Mouse (Mus musculus): ENCODE results near the gene Evi2. TPM values are rescaled to one million over a fixed set of nuclear protein-coding genes. Genes with fewer than 3 reads are reported as not detected.
A peak's percentile ranks its signal among the peaks of the same experiment; 100 is the strongest.

Gene Evi2
- polyA plus RNA-seq, 1 experiment from 2014 or later, result 1.2 TPM

DNA sequence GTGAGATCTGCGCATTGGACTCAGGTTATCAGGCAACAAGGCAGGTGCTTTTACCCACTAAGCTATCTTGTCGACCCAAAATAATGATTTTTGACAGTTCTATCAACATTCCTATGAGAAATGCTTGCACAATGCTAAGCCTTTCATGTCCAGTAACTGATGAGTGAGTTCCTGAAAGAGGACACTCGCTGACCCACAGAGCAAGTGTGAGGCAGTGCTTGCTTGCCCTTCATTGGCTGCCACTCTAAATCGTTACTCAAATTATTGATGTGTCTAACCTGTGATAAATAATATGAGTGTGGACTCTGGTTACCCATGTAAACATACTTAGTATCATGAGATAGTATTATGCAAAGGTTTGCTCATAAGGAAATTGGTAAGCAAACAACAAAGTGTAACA, 30.1 kb upstream of the Evi2 start:
- H3K27me3 ChIP-seq (replicated peaks; ENCODE audit: control insufficient read depth, insufficient read depth, low read length), result no peaks in the 10 kb centered on the region

DNA sequence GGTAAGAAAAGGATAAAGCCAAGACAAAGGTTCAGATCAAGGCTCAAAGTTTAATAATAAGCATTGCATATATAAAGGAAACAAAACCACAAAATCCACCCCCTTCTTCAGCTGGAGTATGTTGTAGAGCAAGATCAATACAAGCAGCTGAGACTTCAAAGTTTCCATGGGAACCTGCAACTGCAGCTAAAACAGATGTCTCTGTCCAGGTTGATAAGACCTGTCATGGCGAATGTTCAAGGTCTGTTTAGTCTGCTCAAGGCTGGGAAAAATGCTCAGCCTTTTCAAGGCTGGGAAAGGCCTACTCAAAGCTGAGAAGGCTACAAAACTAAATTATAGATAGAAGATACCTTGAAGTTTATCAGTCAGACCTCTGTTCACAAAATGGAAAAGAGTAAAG, 22.2 kb upstream of the Evi2 start:
- DNase-seq (ENCODE audit: low spot score), result no peak
- no peaks in the 10 kb centered on the region for H3K9me3 ChIP-seq (ENCODE audit: control insufficient read depth, low read length)
- WGBS, result 77% methylated on average over 1 of the region's 1 CpGs

More for the DNA sequence above, 30.1 kb upstream of the Evi2 start:
- Histone ChIP-seq H3K4me2 (ENCODE audit: low read length) (no peak overlapping the region), H3K9me3 (ENCODE audit: control insufficient read depth, low read length) (no peaks in the 10 kb centered on the region), H3K9ac (ENCODE audit: low read length) (no peak overlapping the region), H3K27ac (ENCODE audit: low read depth) (no peak overlapping the region), H3K36me3 (ENCODE audit: control insufficient read depth, insufficient read depth, low read length) (peaks cover 77% of the 10 kb centered on the region), H3K4me1 (replicated peaks; ENCODE audit: control insufficient read depth, insufficient read depth, low read length) (no peaks in the 10 kb centered on the region), H3K4me3 (ENCODE audit: low read depth, low read length) (no peak overlapping the region)
- no peak for ATAC-seq (replicated peaks; ENCODE audit: low FRiP score, low TSS enrichment, low read depth)
- WGBS, result 85% methylated on average over 4 of the region's 4 CpGs
- no peak for DNase-seq (ENCODE audit: low spot score)

DNA sequence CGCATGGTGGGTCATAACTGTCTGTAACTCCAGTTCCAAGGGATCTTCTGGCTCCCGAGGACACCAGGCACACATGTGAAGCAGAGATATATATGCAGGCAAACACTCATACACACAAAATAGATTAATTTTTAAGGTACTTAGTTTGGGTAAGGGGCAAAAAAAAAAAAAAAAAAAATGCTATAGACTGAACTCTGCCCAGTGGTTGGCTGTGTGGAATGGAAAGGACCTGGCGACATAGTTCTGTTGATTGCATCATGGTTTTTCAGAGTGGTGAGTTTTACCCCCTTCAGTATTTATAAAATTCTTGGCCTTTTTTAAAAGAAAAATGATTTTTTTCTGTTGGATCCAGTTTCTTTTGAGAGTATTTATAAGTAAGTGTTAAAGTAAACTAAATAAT, 5.9 kb upstream of the Evi2 start:
- Histone ChIP-seq H3K9ac (ENCODE audit: low read length) (no peak overlapping the region), H3K9me3 (ENCODE audit: control insufficient read depth, low read length) (no peaks in the 10 kb centered on the region), H3K4me2 (ENCODE audit: low read length) (no peak overlapping the region), H3K27me3 (replicated peaks; ENCODE audit: control insufficient read depth, insufficient read depth, low read length) (no peaks in the 10 kb centered on the region), H3K4me3 (ENCODE audit: low read depth, low read length) (no peak overlapping the region), H3K4me1 (replicated peaks; ENCODE audit: control insufficient read depth, insufficient read depth, low read length) (no peaks in the 10 kb centered on the region), H3K27ac (ENCODE audit: low read depth) (no peak overlapping the region), H3K36me3 (ENCODE audit: control insufficient read depth, insufficient read depth, low read length) (peaks cover 30% of the 10 kb centered on the region)
- WGBS, result 89% methylated on average over 3 of the region's 3 CpGs
- DNase-seq (ENCODE audit: low spot score) (peak; percentile 23), ATAC-seq (replicated peaks; ENCODE audit: low FRiP score, low TSS enrichment, low read depth) (no peak)

More for the DNA sequence above, 22.2 kb upstream of the Evi2 start:
- no peak overlapping the region for H3K9ac ChIP-seq (ENCODE audit: low read length)
- ATAC-seq (replicated peaks; ENCODE audit: low FRiP score, low TSS enrichment, low read depth), result no peak
- no peak overlapping the region for H3K4me2 ChIP-seq (ENCODE audit: low read length)
- H3K27ac ChIP-seq (ENCODE audit: low read depth), result no peak overlapping the region
- H3K4me1 ChIP-seq (replicated peaks; ENCODE audit: control insufficient read depth, insufficient read depth, low read length), result no peaks in the 10 kb centered on the region
- H3K4me3 ChIP-seq (ENCODE audit: low read depth, low read length), result no peak overlapping the region
- H3K36me3 ChIP-seq (ENCODE audit: control insufficient read depth, insufficient read depth, low read length), result peaks cover 83% of the 10 kb centered on the region
- no peaks in the 10 kb centered on the region for H3K27me3 ChIP-seq (replicated peaks; ENCODE audit: control insufficient read depth, insufficient read depth, low read length)

DNA sequence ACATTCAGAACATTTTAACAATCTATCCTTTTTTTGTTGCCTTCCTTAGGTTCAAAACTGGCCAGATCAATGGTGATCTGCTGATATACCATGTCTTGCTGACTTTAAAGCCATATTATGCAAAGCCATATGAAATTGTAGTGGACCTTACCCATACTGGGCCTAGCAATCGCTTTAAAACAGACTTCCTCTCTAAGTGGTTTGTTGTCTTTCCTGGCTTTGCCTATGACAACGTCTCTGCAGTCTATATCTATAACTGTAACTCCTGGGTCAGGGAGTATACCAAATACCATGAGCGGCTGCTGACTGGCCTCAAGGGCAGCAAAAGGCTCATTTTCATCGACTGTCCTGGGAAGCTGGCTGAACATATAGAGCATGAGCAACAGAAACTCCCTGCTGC, 5.2 kb upstream of the Evi2 start:
- no peaks in the 10 kb centered on the region for H3K27me3 ChIP-seq (replicated peaks; ENCODE audit: control insufficient read depth, insufficient read depth, low read length)
- ATAC-seq (replicated peaks; ENCODE audit: low FRiP score, low TSS enrichment, low read depth) (no peak), DNase-seq (ENCODE audit: low spot score) (peak; percentile 15)
- no peak overlapping the region for H3K27ac ChIP-seq (ENCODE audit: low read depth)
- H3K4me3 ChIP-seq (ENCODE audit: low read depth, low read length), result no peak overlapping the region
- peaks cover 26% of the 10 kb centered on the region for H3K36me3 ChIP-seq (ENCODE audit: control insufficient read depth, insufficient read depth, low read length)
- H3K4me2 ChIP-seq (ENCODE audit: low read length), result no peak overlapping the region
- H3K9ac ChIP-seq (ENCODE audit: low read length), result no peak overlapping the region
- H3K9me3 ChIP-seq (ENCODE audit: control insufficient read depth, low read length), result no peaks in the 10 kb centered on the region
- WGBS, result 91% methylated on average over 4 of the region's 4 CpGs
- no peaks in the 10 kb centered on the region for H3K4me1 ChIP-seq (replicated peaks; ENCODE audit: control insufficient read depth, insufficient read depth, low read length)

DNA sequence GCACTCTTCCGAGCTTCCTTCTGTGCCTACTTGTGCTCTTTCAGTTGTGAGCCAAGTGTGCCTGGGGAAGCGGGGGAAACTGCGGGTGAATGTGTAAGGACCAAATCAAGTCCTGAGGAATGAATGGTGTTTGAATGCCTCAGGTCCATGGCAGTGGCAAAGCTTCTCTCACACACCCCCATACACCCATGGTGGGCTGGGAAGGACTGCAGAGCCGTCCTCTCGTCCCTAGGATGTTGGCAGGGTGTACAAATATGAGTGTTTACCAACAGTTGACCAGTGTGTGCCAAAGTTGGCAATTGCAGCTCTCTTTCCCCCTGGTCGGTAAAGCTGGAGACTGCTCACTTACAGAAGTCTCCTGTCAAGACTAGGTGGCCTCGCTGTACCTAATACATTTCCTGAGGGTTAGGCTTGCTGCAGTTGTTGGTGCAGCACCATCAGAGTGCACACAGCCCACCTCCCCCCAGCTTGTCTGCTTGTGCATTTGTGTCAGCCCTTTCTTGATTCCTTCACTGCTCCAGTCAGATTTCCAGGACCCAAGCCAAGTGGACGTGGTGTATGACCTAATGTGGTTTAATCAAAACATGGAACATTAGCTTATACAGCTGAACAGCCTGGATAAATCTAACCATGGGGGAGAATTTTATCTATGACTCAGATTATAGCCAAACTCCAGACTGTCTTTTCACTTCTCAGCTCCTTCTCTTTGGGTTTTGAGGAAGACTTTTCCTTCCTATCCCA, 3.7 kb upstream of the Evi2 start:
- no peak overlapping the region for H3K4me3 ChIP-seq (ENCODE audit: low read depth, low read length)
- H3K4me1 ChIP-seq (replicated peaks; ENCODE audit: control insufficient read depth, insufficient read depth, low read length), result no peaks in the 10 kb centered on the region
- H3K9ac ChIP-seq (ENCODE audit: low read length), result no peak overlapping the region
- 78% methylated on average over 8 of the region's 8 CpGs for WGBS
- DNase-seq (ENCODE audit: low spot score) (no peak), ATAC-seq (replicated peaks; ENCODE audit: low FRiP score, low TSS enrichment, low read depth) (no peak)
- 0 out of 2 replicates have a peak overlapping the region, but pooled peaks have one; percentile 12 for H3K27ac ChIP-seq (ENCODE audit: low read depth)
- no peaks in the 10 kb centered on the region for H3K9me3 ChIP-seq (ENCODE audit: control insufficient read depth, low read length)
- H3K27me3 ChIP-seq (replicated peaks; ENCODE audit: control insufficient read depth, insufficient read depth, low read length), result no peaks in the 10 kb centered on the region
- no peak overlapping the region for H3K4me2 ChIP-seq (ENCODE audit: low read length)
- peaks cover 21% of the 10 kb centered on the region for H3K36me3 ChIP-seq (ENCODE audit: control insufficient read depth, insufficient read depth, low read length)

DNA sequence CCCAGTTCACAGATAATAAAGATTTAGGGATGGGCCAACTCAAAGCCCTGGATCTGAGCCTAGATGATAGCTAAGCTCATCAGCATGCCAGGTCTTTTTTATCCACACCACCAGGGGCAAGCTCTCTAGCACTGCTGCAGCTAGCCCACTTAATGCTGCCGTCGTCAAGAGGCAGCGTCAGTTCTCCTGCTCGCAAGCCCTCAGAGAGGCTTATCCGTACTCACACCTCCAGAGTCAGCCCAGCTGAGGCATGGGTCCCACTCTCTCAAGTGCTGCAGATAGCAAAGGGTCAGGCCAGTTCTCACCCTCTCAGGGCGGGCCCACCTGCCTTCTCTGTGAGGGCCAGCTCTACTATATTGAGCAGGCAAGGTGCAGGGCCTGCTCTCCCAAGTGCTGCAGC, 2.9 kb upstream of the Evi2 start:
- DNase-seq (ENCODE audit: low spot score), result peak; percentile 23

DNA sequence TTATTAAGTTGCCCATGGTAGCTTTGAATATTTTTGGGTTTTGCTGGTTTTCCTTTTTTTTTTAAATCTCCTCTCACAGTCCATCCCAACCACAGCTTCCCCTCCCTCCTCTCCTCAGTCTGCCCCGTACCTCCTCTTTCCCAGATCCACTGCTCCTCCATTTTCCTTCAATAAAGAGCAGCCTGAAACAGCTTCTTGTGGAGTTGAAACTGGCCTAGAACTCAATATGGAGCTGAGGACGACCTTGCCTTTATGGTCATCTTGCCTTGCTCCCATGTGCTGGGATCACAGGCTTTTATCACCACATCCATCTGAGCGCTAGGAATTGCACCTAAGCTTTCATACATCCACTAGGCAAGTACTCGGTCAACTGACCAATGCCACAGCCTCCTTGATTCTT, 1.1 kb upstream of the Evi2 start:
- no peak overlapping the region for H3K9ac ChIP-seq (ENCODE audit: low read length)
- H3K4me2 ChIP-seq (ENCODE audit: low read length), result no peak overlapping the region
- no peaks in the 10 kb centered on the region for H3K9me3 ChIP-seq (ENCODE audit: control insufficient read depth, low read length)
- H3K4me3 ChIP-seq (ENCODE audit: low read depth, low read length), result no peak overlapping the region
- no peak for DNase-seq (ENCODE audit: low spot score)
- ATAC-seq (replicated peaks; ENCODE audit: low FRiP score, low TSS enrichment, low read depth), result no peak
- H3K36me3 ChIP-seq (ENCODE audit: control insufficient read depth, insufficient read depth, low read length), result peaks cover 18% of the 10 kb centered on the region
- H3K27me3 ChIP-seq (replicated peaks; ENCODE audit: control insufficient read depth, insufficient read depth, low read length), result no peaks in the 10 kb centered on the region
- no peaks in the 10 kb centered on the region for H3K4me1 ChIP-seq (replicated peaks; ENCODE audit: control insufficient read depth, insufficient read depth, low read length)
- no peak overlapping the region for H3K27ac ChIP-seq (ENCODE audit: low read depth)
- 91% methylated on average over 4 of the region's 4 CpGs for WGBS

More for the DNA sequence above, 2.9 kb upstream of the Evi2 start:
- H3K27ac ChIP-seq (ENCODE audit: low read depth), result no peak overlapping the region
- no peaks in the 10 kb centered on the region for H3K4me1 ChIP-seq (replicated peaks; ENCODE audit: control insufficient read depth, insufficient read depth, low read length)
- no peak overlapping the region for H3K9ac ChIP-seq (ENCODE audit: low read length)
- H3K4me3 ChIP-seq (ENCODE audit: low read depth, low read length), result no peak overlapping the region
- H3K36me3 ChIP-seq (ENCODE audit: control insufficient read depth, insufficient read depth, low read length), result peaks cover 21% of the 10 kb centered on the region
- no peak for ATAC-seq (replicated peaks; ENCODE audit: low FRiP score, low TSS enrichment, low read depth)
- no peaks in the 10 kb centered on the region for H3K9me3 ChIP-seq (ENCODE audit: control insufficient read depth, low read length)
- no peak overlapping the region for H3K4me2 ChIP-seq (ENCODE audit: low read length)
- WGBS, result 82% methylated on average over 6 of the region's 6 CpGs
- H3K27me3 ChIP-seq (replicated peaks; ENCODE audit: control insufficient read depth, insufficient read depth, low read length), result no peaks in the 10 kb centered on the region

DNA sequence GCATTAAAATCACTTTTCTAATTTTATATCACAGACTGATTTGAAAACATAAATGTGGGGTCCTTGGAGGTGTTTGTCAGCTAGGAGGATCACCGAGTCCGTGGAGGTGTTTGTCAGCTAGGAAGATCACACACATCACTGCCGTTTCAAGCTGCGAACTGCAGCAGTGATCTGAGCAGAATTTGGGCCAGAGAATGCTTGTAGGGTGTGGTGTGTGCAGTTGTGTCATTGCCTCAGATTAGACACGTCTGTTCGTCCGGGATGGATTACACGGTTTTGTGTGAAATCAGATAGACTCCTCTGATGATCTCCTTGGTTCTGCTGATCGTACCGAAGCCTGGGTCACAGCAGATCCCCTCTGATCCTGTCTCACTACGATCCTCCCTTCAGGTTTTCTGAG, 385 bp upstream of the Evi2 start:
- H3K4me1 ChIP-seq (replicated peaks; ENCODE audit: control insufficient read depth, insufficient read depth, low read length), result no peaks in the 10 kb centered on the region
- H3K4me2 ChIP-seq (ENCODE audit: low read length), result no peak overlapping the region
- H3K36me3 ChIP-seq (ENCODE audit: control insufficient read depth, insufficient read depth, low read length), result peaks cover 14% of the 10 kb centered on the region
- DNase-seq (ENCODE audit: low spot score) (no peak), ATAC-seq (replicated peaks; ENCODE audit: low FRiP score, low TSS enrichment, low read depth) (no peak)
- 86% methylated on average over 11 of the region's 11 CpGs for WGBS
- no peak overlapping the region for H3K27ac ChIP-seq (ENCODE audit: low read depth)
- H3K4me3 ChIP-seq (ENCODE audit: low read depth, low read length), result no peak overlapping the region
- H3K27me3 ChIP-seq (replicated peaks; ENCODE audit: control insufficient read depth, insufficient read depth, low read length), result no peaks in the 10 kb centered on the region
- no peaks in the 10 kb centered on the region for H3K9me3 ChIP-seq (ENCODE audit: control insufficient read depth, low read length)
- H3K9ac ChIP-seq (ENCODE audit: low read length), result no peak overlapping the region

DNA sequence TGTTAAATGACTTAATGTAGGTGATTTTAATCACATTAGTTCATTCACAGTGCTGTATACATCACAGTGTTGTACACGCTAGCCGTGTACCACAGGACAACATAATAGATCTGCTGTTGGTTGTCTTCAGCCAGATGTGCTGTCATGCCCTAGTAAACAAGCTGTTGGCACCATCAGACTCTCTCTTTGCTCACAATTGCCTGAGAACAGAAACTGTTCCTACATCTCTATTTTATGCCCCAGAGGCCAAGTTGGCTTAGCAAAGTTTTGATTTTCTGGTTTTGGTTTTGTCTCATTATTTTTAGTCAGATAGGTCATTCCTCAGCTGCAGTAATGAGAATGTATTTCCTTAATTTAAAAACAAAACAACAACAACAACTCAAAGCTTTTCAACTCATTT, 653 bp downstream of the Evi2 start:
- H3K27me3 ChIP-seq (replicated peaks; ENCODE audit: control insufficient read depth, insufficient read depth, low read length), result no peaks in the 10 kb centered on the region
- H3K4me1 ChIP-seq (replicated peaks; ENCODE audit: control insufficient read depth, insufficient read depth, low read length), result no peaks in the 10 kb centered on the region
- peaks cover 16% of the 10 kb centered on the region for H3K36me3 ChIP-seq (ENCODE audit: control insufficient read depth, insufficient read depth, low read length)
- no peak overlapping the region for H3K4me3 ChIP-seq (ENCODE audit: low read depth, low read length)
- H3K9ac ChIP-seq (ENCODE audit: low read length), result no peak overlapping the region
- WGBS, result 87% methylated on average over 2 of the region's 2 CpGs
- H3K9me3 ChIP-seq (ENCODE audit: control insufficient read depth, low read length), result no peaks in the 10 kb centered on the region
- ATAC-seq (replicated peaks; ENCODE audit: low FRiP score, low TSS enrichment, low read depth), result no peak
- H3K4me2 ChIP-seq (ENCODE audit: low read length), result no peak overlapping the region
- DNase-seq (ENCODE audit: low spot score), result no peak
- H3K27ac ChIP-seq (ENCODE audit: low read depth), result no peak overlapping the region

All from intestine, embryonic 14.5 days (tissue).